Mouse (Mus musculus) NIH3T3 (cell line): Measurements from ENCODE around the gene Pou5f1.
A peak's percentile ranks its signal among the peaks of the same experiment; 100 is the strongest.

Source experiments
- DNase-seq: peaks from one replicate; pipeline ENCODE4 v3.0.0-alpha.2; 2012; ENCODE audit warnings: low read depth

Pou5f1 gene

GRCm38 (mm10) chr17:35551881-35552414 lies 46.1 kb downstream of the Pou5f1 start, which contains the start of gene Cdsn:
Gene Cdsn (plus strand): TSS chr17:35552128.
- peak; percentile 63 for DNase-seq

GRCm38 (mm10) chr17:35554321-35554720 lies 48.5 kb downstream of the Pou5f1 start:
- DNase-seq, result no peak

GRCm38 (mm10) chr17:35554761-35555397 lies 49.1 kb downstream of the Pou5f1 start:
- no peak for DNase-seq

- no peak for DNase-seq
Measured at GRCm38 (mm10) chr17:35556186-35556765, 50.5 kb downstream of the Pou5f1 start.

GRCm38 (mm10) chr17:35556812-35557211 lies 51.0 kb downstream of the Pou5f1 start:
- DNase-seq, result peak; percentile 94

GRCm38 (mm10) chr17:35557351-35557750 lies 51.5 kb downstream of the Pou5f1 start:
- peak; percentile 82 for DNase-seq

- DNase-seq, result no peak
Measured at GRCm38 (mm10) chr17:35558216-35558615, 52.4 kb downstream of the Pou5f1 start.
